Mouse (Mus musculus): ENCODE measurements around the gene Cacna1g. TPM values are rescaled to one million over a fixed set of nuclear protein-coding genes. Genes with fewer than 3 reads are reported as not detected.

Gene Cacna1g
- total RNA-seq, 2 experiments from 2014 or later: 15.4 to 21.5 TPM

GRCm38 (mm10) chr11:94483436-94483835 lies 9.4 kb upstream of the Cacna1g start:
- intact Hi-C loops (cut with DNase I): no loop called here
- DNase-seq (ENCODE audit: low spot score): no peak

GRCm38 (mm10) chr11:94482738-94483137 lies 8.7 kb upstream of the Cacna1g start:
- no peak for DNase-seq (ENCODE audit: low spot score)
- intact Hi-C loops (cut with DNase I): no loop called here

GRCm38 (mm10) chr11:94481963-94482362 lies 8.0 kb upstream of the Cacna1g start:
- intact Hi-C loops (cut with DNase I): no loop called here
- no peak for DNase-seq (ENCODE audit: low spot score)

GRCm38 (mm10) chr11:94480382-94480781 lies 6.4 kb upstream of the Cacna1g start:
- intact Hi-C loops (cut with DNase I): no loop called here
- no peak for DNase-seq (ENCODE audit: low spot score)

DNA sequence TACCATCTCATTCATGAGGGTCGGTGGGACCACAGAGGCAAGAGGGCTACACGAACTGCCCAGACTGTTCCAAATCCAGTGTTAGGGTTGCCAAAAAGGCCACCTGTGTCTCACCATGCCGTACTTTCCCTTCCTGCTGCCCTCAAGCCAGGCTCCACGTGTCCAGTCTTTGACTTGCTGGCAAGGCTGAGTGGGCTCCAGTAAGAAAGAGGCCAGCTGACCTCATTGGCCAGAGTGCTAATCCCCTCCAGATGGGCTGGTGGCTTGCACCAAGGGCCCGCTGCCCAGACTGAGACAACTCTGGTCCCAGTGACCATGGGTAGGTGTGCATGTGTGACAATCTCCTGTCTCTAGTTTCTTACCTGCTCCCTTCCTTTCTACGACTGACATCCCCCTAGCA lies 3.7 kb upstream of the Cacna1g start:
- intact Hi-C loops (cut with DNase I): no loop called here
- no peak for DNase-seq (ENCODE audit: low spot score)

DNA sequence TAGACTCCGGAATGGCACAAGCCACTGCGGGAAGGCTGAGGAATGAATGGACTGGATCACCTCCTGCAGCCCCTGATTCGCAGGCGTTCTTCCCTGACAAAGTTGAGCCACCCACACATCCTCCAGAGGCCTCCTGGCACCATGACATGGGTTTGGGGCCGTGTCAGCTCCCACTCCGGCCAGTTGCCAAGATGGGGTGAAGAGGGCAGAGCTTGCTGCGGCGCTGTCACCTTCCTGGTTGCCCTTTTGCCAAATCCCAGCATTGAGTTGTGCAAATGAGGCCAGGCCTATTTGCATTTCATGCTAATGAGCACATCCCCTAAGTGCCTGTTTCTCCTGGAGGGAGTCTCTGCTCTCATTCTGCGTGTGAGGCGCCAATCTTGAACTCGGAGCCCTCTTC lies 1.7 kb upstream of the Cacna1g start:
- DNase-seq (ENCODE audit: low spot score): no peak
- intact Hi-C loops (cut with DNase I): no loop called here

- DNase-seq (ENCODE audit: low spot score): no peak
- intact Hi-C loops (cut with DNase I): no loop called here
These were observed 529 bp upstream of the Cacna1g start for GRCm38 (mm10) chr11:94474544-94474910.

- intact Hi-C loops (cut with DNase I): no loop called here
These were observed 887 bp downstream of the Cacna1g start for GRCm38 (mm10) chr11:94472916-94473706.

DNA sequence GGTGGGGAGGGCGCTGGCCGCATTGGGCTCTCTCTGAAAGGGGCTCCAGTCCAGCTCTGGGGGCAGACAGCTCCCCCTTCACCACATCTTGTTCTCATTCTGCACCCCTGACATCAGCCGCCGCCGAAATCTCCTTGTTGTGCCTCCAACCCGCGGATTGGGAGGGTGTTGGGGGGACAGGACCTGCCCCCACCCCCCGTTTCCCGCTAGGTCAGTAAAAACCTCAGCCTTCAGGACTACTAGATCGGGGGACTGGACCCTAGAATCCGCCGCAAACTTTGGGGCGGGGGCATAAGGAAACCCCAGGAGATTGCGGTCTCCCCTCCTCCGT lies 1.4 kb downstream of the Cacna1g start:
- intact Hi-C loops (cut with DNase I): no loop called here
- DNase-seq (ENCODE audit: low spot score): no peak

More at GRCm38 (mm10) chr11:94472916-94473706, 887 bp downstream of the Cacna1g start:
- DNase-seq (ENCODE audit: low spot score): no peak

DNA sequence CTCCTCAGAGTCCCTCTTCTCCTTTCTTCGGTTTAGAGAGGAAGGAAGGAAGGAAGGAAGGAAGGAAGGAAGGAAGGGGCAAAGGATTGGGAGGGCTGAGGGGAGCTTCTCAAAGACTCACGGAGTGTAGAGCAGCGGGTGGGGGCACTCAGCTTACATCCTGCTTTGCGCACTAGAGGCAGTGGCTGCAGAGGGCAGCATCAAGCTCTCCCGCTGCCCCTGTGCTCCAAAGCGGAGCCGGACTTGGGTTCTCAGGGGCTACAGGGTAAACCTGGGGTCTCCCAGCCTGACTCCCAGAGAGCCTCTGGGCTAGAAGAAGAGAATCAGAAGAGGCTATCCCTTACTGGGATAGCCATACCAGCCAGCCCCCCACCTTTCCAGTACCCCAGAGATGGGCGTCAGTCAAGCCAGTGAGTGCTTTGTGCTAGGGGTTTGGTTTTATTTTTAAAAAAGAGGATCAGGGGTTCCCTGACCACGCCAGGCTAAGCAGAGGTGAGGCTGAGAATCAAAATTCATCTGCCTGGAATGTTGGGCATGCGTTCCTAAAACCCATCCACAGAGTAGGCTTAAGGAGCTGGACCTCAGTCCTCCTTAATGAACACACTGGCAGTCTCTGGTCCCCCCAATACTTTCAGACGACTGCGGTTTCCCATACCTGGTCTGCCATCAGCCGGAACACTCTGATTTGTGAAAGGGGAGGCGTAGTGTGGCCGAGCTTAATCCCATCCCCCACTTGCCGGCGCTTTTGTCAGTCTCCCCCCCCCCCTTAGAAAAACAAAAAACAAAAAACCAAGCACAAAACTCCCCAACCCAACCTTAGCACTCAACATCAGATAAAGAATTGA lies 2.0 kb downstream of the Cacna1g start:
- no peak for DNase-seq (ENCODE audit: low spot score)
- intact Hi-C loops (cut with DNase I): no loop called here

DNA sequence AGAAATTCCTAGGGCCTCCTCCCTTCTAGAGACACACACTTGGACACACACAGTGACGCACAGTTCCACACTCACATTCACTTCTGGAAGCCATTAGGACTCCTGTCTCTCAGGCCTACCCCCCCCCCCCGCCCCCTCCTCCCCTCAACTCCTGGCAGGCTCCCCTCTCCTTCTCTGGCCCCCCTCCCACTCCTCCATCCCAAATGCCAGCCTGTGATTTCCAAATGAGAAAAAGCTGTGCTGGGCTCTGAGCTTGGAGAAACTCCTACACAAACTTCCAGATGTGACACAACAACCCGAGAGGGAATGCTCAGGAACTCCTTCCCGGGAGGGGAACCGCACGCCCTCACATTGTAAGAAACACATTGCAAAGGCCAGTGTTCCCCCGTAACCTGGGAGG lies 3.6 kb downstream of the Cacna1g start:
- DNase-seq (ENCODE audit: low spot score): no peak
- intact Hi-C loops (cut with DNase I): no loop called here

DNA sequence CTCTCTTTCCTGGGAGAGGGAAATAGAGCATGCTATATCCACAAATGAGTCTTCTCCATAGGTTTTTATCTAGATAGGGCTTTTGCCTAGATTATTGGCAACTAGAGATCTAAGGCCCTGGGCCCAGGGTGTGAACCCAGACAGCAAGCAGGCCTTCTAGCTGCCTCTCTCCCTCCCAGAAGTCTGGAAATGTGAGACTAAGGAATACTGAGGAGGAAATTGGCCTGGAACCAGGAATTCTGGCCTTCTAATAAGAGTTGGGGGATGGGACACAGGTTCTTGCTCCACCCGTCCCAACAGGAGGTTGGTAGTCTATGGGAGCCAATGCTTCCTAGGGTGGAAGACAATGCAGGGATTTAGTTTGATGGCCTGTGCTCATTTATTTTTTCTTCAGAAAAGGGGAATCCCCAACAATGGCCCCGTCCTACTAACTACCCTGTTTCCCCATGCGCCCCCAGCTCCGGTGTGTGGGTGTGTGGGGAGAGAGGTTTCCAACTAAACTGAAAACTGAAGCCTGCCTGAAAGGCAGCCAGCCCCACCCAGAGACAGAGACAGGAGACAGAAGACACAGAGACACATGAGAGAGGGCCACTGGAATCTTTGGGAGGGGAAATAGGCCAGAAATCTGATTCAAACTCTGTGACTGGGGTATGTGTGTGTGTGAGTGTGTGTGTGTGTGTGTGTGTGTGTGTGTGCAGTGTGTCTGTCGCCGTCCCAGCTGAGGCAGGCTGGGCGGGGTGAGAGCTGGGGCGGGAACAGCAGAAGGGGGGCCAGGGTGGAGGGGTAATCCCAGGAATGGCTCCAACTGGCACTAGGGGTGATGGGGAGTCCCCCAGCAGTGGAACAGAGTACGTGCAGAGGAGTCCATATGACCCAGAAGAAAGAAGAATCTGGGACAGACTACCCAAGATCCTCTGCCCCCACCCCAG lies 4.6 kb downstream of the Cacna1g start:
- intact Hi-C loops (cut with DNase I): no loop called here
- DNase-seq (ENCODE audit: low spot score): no peak

DNA sequence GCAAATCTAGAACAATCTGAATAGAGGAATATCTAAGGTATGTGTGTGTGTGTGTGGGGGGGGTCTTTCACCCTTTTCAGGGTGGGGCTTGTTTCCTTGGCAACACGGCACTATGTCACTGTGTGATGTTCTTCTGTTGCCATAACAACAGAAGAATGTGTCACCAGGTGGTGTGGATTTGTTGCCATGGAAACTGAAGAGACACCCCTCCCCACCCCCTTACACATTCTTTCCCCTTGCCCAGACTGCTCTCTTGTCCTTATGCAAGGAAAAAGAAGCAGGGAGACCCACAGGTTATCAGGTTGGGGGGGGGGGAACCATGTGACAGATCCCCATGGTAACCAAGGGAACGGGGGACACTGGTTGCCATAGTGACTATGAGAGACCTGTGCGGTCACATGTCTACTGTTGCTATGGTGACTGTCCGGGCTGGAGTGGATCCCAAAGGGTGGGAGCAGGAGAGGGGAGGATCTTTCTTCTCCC lies 5.4 kb downstream of the Cacna1g start:
- intact Hi-C loops (cut with DNase I): no loop called here
- no peak for DNase-seq (ENCODE audit: low spot score)

DNA sequence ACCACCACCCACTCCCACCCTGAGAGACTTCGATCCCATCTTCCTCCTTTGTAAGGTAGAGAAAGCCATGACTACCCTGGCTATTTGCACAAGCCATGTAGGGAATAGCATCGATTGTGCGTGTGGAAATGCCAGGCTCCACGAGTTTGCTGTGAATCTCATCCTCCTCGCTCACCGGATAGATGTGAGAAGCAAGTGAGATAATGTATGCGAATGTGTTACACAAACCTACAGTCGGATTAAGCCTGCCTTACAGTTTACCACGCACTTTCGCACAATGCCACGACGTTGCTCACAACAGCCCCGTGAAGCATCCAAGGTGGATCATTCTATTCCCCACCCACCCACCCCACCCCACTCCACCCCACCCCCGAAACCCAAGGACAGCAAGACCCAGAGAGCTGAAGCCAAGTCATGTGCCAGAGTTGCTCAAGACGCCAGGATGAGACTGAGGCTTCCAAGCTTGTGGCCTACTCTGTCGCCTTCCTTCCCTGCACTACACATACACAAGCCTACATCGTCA lies 7.6 kb downstream of the Cacna1g start:
- intact Hi-C loops (cut with DNase I): no loop called here
- DNase-seq (ENCODE audit: low spot score): no peak

DNA sequence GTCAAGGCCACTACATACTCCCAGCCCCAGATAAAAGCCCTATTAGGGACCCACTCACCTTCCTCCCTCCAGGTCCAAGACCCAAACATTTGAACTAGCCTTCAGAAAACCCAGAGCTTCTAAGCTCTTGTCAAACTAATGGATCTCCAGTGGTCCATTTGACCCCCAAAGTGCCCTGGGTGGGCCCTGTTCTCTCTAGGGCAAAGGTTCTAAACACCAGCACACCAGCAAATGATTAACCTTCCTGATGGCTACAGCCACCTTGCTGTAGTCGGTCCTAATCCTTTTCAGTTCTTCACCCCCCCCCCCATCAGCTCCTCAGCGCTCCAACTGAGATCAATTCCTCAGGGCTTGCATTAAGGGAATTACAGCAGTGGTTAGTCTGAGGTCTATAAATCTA lies 9.8 kb downstream of the Cacna1g start:
- DNase-seq (ENCODE audit: low spot score): no peak
- intact Hi-C loops (cut with DNase I): no loop called here

DNA sequence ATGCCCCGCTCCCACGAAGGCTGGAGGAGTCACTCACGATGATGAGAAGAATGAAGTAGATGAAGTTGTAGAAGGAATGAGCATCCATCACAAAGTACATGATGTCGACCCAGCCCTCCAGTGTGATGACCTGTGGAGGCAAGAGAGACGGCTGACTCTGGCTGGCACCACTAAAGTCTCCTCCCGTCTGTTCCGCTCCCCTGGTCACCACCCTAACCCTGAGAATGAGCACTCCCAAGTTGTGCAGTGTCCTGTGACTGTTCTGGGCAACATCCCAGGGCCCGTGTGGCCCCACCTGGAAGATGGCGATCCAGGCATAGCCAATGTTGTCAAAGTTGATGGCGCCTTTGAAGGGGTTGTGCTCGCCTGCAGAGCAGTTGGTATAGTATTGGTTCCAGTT lies 12.1 kb downstream of the Cacna1g start:
- intact Hi-C loops (cut with DNase I): no loop called here
- DNase-seq (ENCODE audit: low spot score): no peak

GRCm38 (mm10) chr11:94457001-94457400 lies 17.0 kb downstream of the Cacna1g start:
- no peak for DNase-seq (ENCODE audit: low spot score)
- intact Hi-C loops (cut with DNase I): no loop called here

- DNase-seq (ENCODE audit: low spot score): no peak
- intact Hi-C loops (cut with DNase I): no loop called here
These were observed 17.7 kb downstream of the Cacna1g start for GRCm38 (mm10) chr11:94456347-94456746.

DNA sequence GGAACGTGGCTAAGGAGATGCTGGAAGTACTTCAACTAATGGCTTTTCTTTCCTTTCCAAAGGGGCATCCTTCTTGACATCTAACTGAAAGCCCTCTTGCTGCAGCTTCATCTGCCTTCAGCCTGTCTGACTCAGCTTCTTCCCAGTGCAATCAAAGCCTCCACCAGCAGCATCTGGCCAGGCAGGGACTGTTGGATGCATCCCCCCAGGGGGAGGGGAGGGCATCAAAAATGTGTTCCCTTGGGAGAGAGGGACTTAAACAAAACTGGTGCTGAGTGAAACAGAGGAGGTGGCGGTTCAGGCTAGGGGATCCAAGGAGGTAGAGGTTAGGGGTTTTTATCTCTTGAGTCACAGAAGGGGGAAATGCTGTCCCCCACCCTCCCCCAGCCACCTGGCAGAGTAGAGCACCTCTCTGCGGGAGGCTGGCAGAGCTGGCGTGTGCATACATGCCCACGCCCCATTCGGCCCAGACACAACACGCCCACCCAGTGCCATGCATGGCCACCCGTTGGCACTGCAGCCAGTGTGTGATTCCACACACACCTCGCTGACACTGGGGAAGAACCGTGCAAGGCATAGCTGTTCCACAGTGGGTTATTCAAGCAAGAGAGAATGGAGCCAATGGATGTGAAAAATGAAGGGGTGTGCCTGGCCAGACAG lies 18.7 kb downstream of the Cacna1g start:
- DNase-seq (ENCODE audit: low spot score): no peak
- intact Hi-C loops (cut with DNase I): no loop called here

- intact Hi-C loops (cut with DNase I): no loop called here
- no peak for DNase-seq (ENCODE audit: low spot score)
These were observed 19.2 kb downstream of the Cacna1g start for GRCm38 (mm10) chr11:94454756-94455155.
